Mouse (Mus musculus) stomach, embryonic 14.5 days (tissue): ENCODE results near the gene Papss2. TPM values are rescaled to one million over a fixed set of nuclear protein-coding genes. Genes with fewer than 3 reads are reported as not detected.

Experiments used
- ATAC-seq: fragments of 200-750 bp; cut with Nextera tagmentation; 2 replicates; pipeline ENCODE4 v1.8.0; 2017; ENCODE audit warnings: low read depth, moderate TSS enrichment; ENCODE audit not compliant: insufficient number of reproducible peaks, insufficient read depth, low FRiP score
- H3K27ac ChIP-seq: fragments of 300-500 bp; sonication (generic); 2 replicates; pipeline ENCODE4 v1.5.1; 2014; ENCODE audit warnings: mild to moderate bottlenecking, low read length, moderate library complexity, mixed read lengths
- H3K27me3 ChIP-seq: fragments of 300-500 bp; sonication (generic); 2 replicates; pipeline ENCODE4 v1.6.1; 2014; ENCODE audit warnings: low read length, control low read depth, mixed read lengths; ENCODE audit not compliant: control insufficient read depth, insufficient read depth
- H3K36me3 ChIP-seq: fragments of 300-500 bp; sonication (generic); 2 replicates; pipeline ENCODE4 v1.6.1; 2014; ENCODE audit warnings: mild to moderate bottlenecking, control low read depth, low read length, moderate library complexity, mixed read lengths; ENCODE audit not compliant: control insufficient read depth, insufficient read depth
- H3K4me1 ChIP-seq: fragments of 300-500 bp; sonication (generic); 2 replicates; pipeline ENCODE4 v1.6.1; 2014; ENCODE audit warnings: low read length, control low read depth, mixed read lengths; ENCODE audit not compliant: control insufficient read depth, insufficient read depth
- H3K4me2 ChIP-seq: fragments of 300-500 bp; sonication (generic); replicated peaks from 2 replicates; pipeline ENCODE4 v1.6.1; 2014; ENCODE audit warnings: low read depth, low read length, control low read depth
- H3K4me3 ChIP-seq: fragments of 300-500 bp; sonication (generic); 2 replicates; pipeline ENCODE4 v1.5.1; 2014; ENCODE audit warnings: low read depth, low read length, control low read depth
- H3K9ac ChIP-seq: fragments of 300-500 bp; sonication (generic); replicated peaks from 2 replicates; pipeline ENCODE4 v1.6.1; 2014; ENCODE audit warnings: low read depth, mild to moderate bottlenecking, control low read depth, low read length, moderate library complexity, mixed read lengths
- H3K9me3 ChIP-seq: fragments of 300-500 bp; sonication (generic); 2 replicates; pipeline ENCODE4 v1.6.1; 2016; ENCODE audit warnings: low read depth, low read length, control low read depth; ENCODE audit not compliant: control insufficient read depth
- WGBS: fragments of 180-500 bp; shearing (Covaris S2); extraction: QIAGEN DNeasy Blood & Tissue Kit; methylation state at CpG from one replicate; pipeline ENCODE4 v1.1.7; 2014; 5-methylcytosine and 5-hydroxymethylcytosine counted together
- polyA plus RNA-seq: library from polyadenylated mRNA; unstranded; fragments of >200 nt; fragmentation: Nextera tagmentation; extraction: Ambion mirVana; gene quantifications from 2 replicates; pipeline ENCODE4 v1.2.1, GENCODE M21; 2014

Papss2 gene
- 9.0 and 10.9 TPM in 2 replicates for polyA plus RNA-seq

DNA sequence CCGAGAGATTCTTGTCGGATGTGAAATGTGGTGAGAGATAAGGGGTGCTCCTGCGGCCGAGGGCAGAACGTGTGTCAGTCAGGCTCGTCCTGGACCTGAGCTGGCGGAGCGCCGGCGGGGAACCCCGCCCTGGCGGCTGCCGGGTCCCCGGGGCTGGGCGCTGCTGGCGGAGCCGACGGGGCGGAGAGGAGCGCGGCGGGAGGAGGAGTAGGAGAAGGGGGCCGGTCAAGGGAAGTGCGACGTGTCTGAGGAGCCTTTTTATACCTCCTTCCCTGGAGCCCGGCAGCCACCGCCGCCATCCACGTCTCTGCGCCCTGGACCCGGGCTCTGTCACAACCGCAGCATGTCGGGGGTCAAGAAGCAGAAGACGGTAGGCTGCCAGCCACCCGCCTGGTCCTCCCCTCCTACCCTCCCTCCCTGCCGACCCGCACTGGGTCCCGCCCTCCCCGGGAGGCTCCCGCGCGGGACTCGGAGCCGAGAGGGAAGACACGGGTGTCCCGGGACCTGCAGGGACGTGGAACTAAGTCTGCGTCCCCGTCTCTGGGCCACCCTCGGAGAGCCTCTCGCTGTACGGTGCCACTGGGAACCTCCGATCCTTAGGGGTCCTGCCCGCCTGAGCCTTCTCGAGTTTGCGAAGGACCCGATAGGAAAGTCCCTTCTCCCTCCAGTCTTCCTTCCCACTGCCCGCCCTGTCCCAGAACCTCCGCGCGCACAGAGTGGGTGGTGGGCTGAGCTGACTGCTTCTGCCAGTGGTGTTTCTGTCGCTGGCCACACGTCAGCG is at the start of gene Papss2:
Gene Papss2, plus strand, starts transcription at position 285 of the 781 bp plus-strand sequence.
- WGBS: under 1% methylated on average over 54 of the region's 64 CpGs

DNA sequence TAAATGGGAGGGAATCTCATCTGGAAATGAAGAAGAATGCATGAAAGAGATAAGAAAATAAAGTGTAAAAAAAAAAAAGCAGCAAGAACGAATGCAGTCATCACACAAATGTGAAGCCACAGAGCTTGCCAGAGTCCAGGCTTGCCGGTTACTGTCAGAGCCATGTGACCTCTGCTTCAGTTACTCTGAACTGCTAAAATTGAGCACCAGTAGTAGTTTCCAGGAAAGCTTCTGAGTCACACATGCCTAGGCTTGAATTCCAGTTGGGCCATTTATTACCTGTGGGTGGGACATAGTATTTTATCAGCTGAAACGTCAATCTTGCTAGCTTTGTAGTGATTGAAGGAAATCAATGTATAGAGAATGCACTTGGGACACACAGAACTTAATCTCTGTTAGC is 48.2 kb upstream of the Papss2 start:
- no peak overlapping the region for H3K4me2 ChIP-seq
- no peaks in the 10 kb centered on the region for H3K9me3 ChIP-seq
- 63% methylated on average over 3 of the region's 3 CpGs for WGBS
- no peaks in the 10 kb centered on the region for H3K4me1 ChIP-seq
- H3K4me3 ChIP-seq: no peak overlapping the region
- no peak overlapping the region for H3K9ac ChIP-seq
- H3K36me3 ChIP-seq: no peaks in the 10 kb centered on the region
- H3K27ac ChIP-seq: no peak overlapping the region
- ATAC-seq: no peak
- no peaks in the 10 kb centered on the region for H3K27me3 ChIP-seq

More for the DNA sequence above, at the start of gene Papss2:
- ATAC-seq: peak; percentile 79
- Histone ChIP-seq H3K27ac (no peak within 1 kb of the TSS), H3K4me2 (peak within 1 kb of the TSS; percentile 84), H3K36me3 (no peaks in the 10 kb centered on the region), H3K9ac (peak within 1 kb of the TSS; percentile 50; the same call in 1 of the 2 replicates), H3K4me1 (no peaks in the 10 kb centered on the region), H3K9me3 (no peaks in the 10 kb centered on the region), H3K27me3 (no peaks in the 10 kb centered on the region), H3K4me3 (peak within 1 kb of the TSS; percentile 64)

- no peak for ATAC-seq
- Histone ChIP-seq H3K27me3 (no peaks in the 10 kb centered on the region), H3K4me3 (no peak overlapping the region), H3K9ac (no peak overlapping the region), H3K36me3 (no peaks in the 10 kb centered on the region), H3K4me2 (no peak overlapping the region), H3K4me1 (no peaks in the 10 kb centered on the region), H3K27ac (no peak overlapping the region), H3K9me3 (no peaks in the 10 kb centered on the region)
- 83% methylated on average over 15 of the region's 15 CpGs for WGBS
Observed at GRCm38 (mm10) chr19:32548202-32548601, 47.4 kb upstream of the Papss2 start.

- WGBS: 50% methylated on average over 5 of the region's 5 CpGs
- no peak for ATAC-seq
- H3K9ac ChIP-seq: no peak overlapping the region
- H3K4me1 ChIP-seq: no peaks in the 10 kb centered on the region
- no peak overlapping the region for H3K4me3 ChIP-seq
- no peaks in the 10 kb centered on the region for H3K27me3 ChIP-seq
- H3K9me3 ChIP-seq: no peaks in the 10 kb centered on the region
- no peak overlapping the region for H3K27ac ChIP-seq
- H3K36me3 ChIP-seq: no peaks in the 10 kb centered on the region
- no peak overlapping the region for H3K4me2 ChIP-seq
Observed at GRCm38 (mm10) chr19:32550446-32550845, 45.1 kb upstream of the Papss2 start.

GRCm38 (mm10) chr19:32551442-32551841 is 44.1 kb upstream of the Papss2 start:
- H3K27ac ChIP-seq: no peak overlapping the region
- H3K36me3 ChIP-seq: no peaks in the 10 kb centered on the region
- WGBS: 34% methylated on average over 3 of the region's 3 CpGs
- H3K9ac ChIP-seq: no peak overlapping the region
- no peaks in the 10 kb centered on the region for H3K4me1 ChIP-seq
- H3K9me3 ChIP-seq: no peaks in the 10 kb centered on the region
- no peak overlapping the region for H3K4me3 ChIP-seq
- H3K4me2 ChIP-seq: no peak overlapping the region
- no peaks in the 10 kb centered on the region for H3K27me3 ChIP-seq
- ATAC-seq: no peak

DNA sequence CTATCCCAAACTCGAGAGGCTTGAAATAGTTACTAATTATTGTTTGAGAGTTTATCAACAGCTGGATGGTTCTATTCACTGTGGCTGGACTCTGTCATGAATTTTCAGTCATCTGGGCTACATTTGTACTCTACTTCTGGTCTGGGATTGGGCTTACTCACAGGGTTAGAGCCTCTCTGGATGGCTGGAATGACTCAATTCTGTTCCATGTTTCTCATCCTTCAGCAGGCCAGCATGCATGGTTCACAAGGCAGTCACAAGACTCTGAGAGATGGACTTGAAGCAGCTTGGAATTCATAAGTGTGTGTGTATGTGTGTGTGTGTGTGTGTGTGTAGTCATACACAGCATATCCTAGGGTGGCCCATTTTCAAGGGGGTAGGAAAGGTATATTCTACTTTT is 43.5 kb upstream of the Papss2 start:
- Histone ChIP-seq H3K4me2 (no peak overlapping the region), H3K36me3 (no peaks in the 10 kb centered on the region), H3K4me1 (no peaks in the 10 kb centered on the region), H3K9me3 (no peaks in the 10 kb centered on the region), H3K27ac (no peak overlapping the region), H3K9ac (no peak overlapping the region), H3K4me3 (no peak overlapping the region), H3K27me3 (no peaks in the 10 kb centered on the region)
- ATAC-seq: no peak
- WGBS: 72% methylated on average over 1 of the region's 1 CpGs

DNA sequence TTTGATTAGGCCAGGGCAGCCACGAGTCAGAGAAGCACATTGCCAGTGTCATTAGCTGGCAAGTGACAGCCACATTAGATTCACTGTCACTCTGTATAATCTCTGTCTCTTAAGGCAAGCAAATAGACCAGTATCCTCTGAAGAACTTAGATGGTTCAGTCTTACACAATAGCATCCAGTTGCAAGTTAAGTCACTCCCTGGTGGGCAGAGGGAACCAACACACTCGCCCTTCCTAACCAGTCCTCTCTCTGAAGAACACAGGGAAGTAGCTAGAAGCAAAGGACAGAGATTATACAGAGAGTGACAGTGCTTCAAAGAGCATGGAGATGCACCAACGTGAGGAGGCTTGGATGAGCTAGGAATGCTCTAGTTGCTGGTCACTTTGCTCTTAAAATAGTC is 42.3 kb upstream of the Papss2 start:
- H3K4me3 ChIP-seq: no peak overlapping the region
- no peaks in the 10 kb centered on the region for H3K27me3 ChIP-seq
- H3K9ac ChIP-seq: no peak overlapping the region
- no peaks in the 10 kb centered on the region for H3K9me3 ChIP-seq
- no peaks in the 10 kb centered on the region for H3K4me1 ChIP-seq
- 69% methylated on average over 3 of the region's 3 CpGs for WGBS
- no peaks in the 10 kb centered on the region for H3K36me3 ChIP-seq
- ATAC-seq: no peak
- H3K4me2 ChIP-seq: no peak overlapping the region
- H3K27ac ChIP-seq: no peak overlapping the region

DNA sequence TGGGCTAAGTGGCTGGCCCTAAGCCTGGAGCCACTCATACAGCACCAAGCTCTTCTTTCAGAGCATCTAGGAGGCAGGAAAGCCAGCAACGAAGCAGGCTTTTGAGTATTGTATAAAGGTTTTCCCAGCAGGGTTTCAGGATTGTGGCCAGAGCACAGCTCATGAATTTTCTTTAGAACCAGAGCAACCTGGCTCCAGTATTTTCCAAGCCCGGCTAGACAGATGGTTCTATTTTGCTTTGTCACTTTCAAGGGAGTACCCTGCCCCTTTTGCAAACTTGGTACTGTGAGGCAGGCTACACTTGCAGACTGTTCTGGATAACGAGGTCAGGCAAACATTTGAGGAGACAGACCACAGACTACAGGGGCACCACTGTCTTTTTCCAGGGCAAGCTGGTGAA is 40.3 kb upstream of the Papss2 start:
- Histone ChIP-seq H3K4me3 (no peak overlapping the region), H3K9me3 (no peaks in the 10 kb centered on the region), H3K27ac (no peak overlapping the region), H3K9ac (no peak overlapping the region), H3K4me1 (no peaks in the 10 kb centered on the region), H3K4me2 (no peak overlapping the region), H3K36me3 (no peaks in the 10 kb centered on the region), H3K27me3 (no peaks in the 10 kb centered on the region)
- WGBS: 29% methylated on average over 3 of the region's 3 CpGs
- ATAC-seq: no peak

- no peak overlapping the region for H3K4me2 ChIP-seq
- ATAC-seq: no peak
- 76% methylated on average over 8 of the region's 8 CpGs for WGBS
Observed at GRCm38 (mm10) chr19:32567025-32567424, 28.6 kb upstream of the Papss2 start.

More at GRCm38 (mm10) chr19:32567025-32567424, 28.6 kb upstream of the Papss2 start:
- no peaks in the 10 kb centered on the region for H3K27me3 ChIP-seq
- H3K9me3 ChIP-seq: no peaks in the 10 kb centered on the region
- no peak overlapping the region for H3K4me3 ChIP-seq
- no peaks in the 10 kb centered on the region for H3K36me3 ChIP-seq
- H3K9ac ChIP-seq: no peak overlapping the region
- no peak overlapping the region for H3K27ac ChIP-seq
- H3K4me1 ChIP-seq: no peaks in the 10 kb centered on the region
